Mouse (Mus musculus): ENCODE measurements at regions not wholly inside any gene's neighbourhood (a gene's known extent, or its start where the extent isn't known, plus 50 kb on each side); places are given as distances from the start of the nearest gene placed in this dataset.
"Not testable (repeated sequence)": the region's sequence is repeated elsewhere in the genome, so short reads cannot be mapped to it uniquely, and the experiment has no call there.

- DNase-seq (ENCODE audit: low spot score in 2 of 2) = no peak
Observed at GRCm38 (mm10) chr4:81600396-81600795, 157.8 kb upstream of the Mpdz start.

GRCm38 (mm10) chr4:81597390-81597789 lies 154.8 kb upstream of the Mpdz start:
- no peak for DNase-seq (ENCODE audit: low spot score in 2 of 2)

- DNase-seq (ENCODE audit: low spot score in 2 of 2) = not testable (repeated sequence)
Observed at GRCm38 (mm10) chr4:81593431-81593830, 150.8 kb upstream of the Mpdz start.

GRCm38 (mm10) chr4:81582546-81582945 lies 139.9 kb upstream of the Mpdz start:
- no peak for DNase-seq (ENCODE audit: low spot score in 2 of 2)

- peak; percentile 48 to 72 for DNase-seq (ENCODE audit: low spot score in 2 of 2)
Observed at GRCm38 (mm10) chr4:81580553-81580952, 137.9 kb upstream of the Mpdz start.

GRCm38 (mm10) chr4:81579389-81580110 lies 136.9 kb upstream of the Mpdz start:
- no peak for DNase-seq (ENCODE audit: low spot score in 2 of 2)

- no peak for DNase-seq (ENCODE audit: low spot score in 2 of 2)
Observed at GRCm38 (mm10) chr4:81578981-81579380, 136.4 kb upstream of the Mpdz start.

GRCm38 (mm10) chr4:81573771-81574170 lies 131.2 kb upstream of the Mpdz start:
- no peak for DNase-seq (ENCODE audit: low spot score in 2 of 2)

GRCm38 (mm10) chr4:81570736-81571135 lies 128.1 kb upstream of the Mpdz start:
- no peak for DNase-seq (ENCODE audit: low spot score in 2 of 2)

GRCm38 (mm10) chr4:81569531-81569930 lies 126.9 kb upstream of the Mpdz start:
- no peak for DNase-seq (ENCODE audit: low spot score in 2 of 2)

GRCm38 (mm10) chr4:81568404-81568803 lies 125.8 kb upstream of the Mpdz start:
- DNase-seq (ENCODE audit: low spot score in 2 of 2) = no peak

- no peak for DNase-seq (ENCODE audit: low spot score in 2 of 2)
Observed at GRCm38 (mm10) chr4:81567928-81568327, 125.3 kb upstream of the Mpdz start.

- DNase-seq (ENCODE audit: low spot score in 2 of 2) = no peak
Observed at GRCm38 (mm10) chr4:81566526-81566925, 123.9 kb upstream of the Mpdz start.

- DNase-seq (ENCODE audit: low spot score in 2 of 2) = no peak
Observed at GRCm38 (mm10) chr4:81565422-81566395, 123.1 kb upstream of the Mpdz start.

GRCm38 (mm10) chr4:81564446-81564845 lies 121.8 kb upstream of the Mpdz start:
- no peak for DNase-seq (ENCODE audit: low spot score in 2 of 2)

GRCm38 (mm10) chr4:81563574-81563973 lies 121.0 kb upstream of the Mpdz start:
- no peak for DNase-seq (ENCODE audit: low spot score in 2 of 2)

- DNase-seq (ENCODE audit: low spot score in 2 of 2) = no peak
Observed at GRCm38 (mm10) chr4:81561453-81561852, 118.8 kb upstream of the Mpdz start.

GRCm38 (mm10) chr4:81550816-81551215 lies 108.2 kb upstream of the Mpdz start:
- no peak for DNase-seq (ENCODE audit: low spot score in 2 of 2)

GRCm38 (mm10) chr4:81550256-81550655 lies 107.6 kb upstream of the Mpdz start:
- no peak for DNase-seq (ENCODE audit: low spot score in 2 of 2)

GRCm38 (mm10) chr4:81540496-81540895 lies 97.9 kb upstream of the Mpdz start:
- DNase-seq (ENCODE audit: low spot score in 2 of 2) = no peak

GRCm38 (mm10) chr4:81539551-81539950 lies 96.9 kb upstream of the Mpdz start:
- DNase-seq (ENCODE audit: low spot score in 2 of 2) = no peak

- DNase-seq (ENCODE audit: low spot score in 2 of 2) = no peak
Observed at GRCm38 (mm10) chr4:81536795-81537194, 94.2 kb upstream of the Mpdz start.
